Mouse (Mus musculus) midbrain, embryonic 14.5 days (tissue): ENCODE data around the gene Mdm1. TPM values are rescaled to one million over a fixed set of nuclear protein-coding genes. Genes with fewer than 3 reads are reported as not detected.

Experiments
- ATAC-seq: fragments of 200-750 bp; cut with Nextera tagmentation; 2 replicates; pipeline ENCODE4 v1.8.0; 2017; ENCODE audit warnings: moderate number of reproducible peaks, moderate library complexity; ENCODE audit not compliant: low FRiP score, low TSS enrichment
- DNase-seq: peaks from one replicate; pipeline ENCODE4 v3.0.0-alpha.2; 2015
- H3K27ac ChIP-seq: fragments of 300-500 bp; sonication (generic); replicated peaks from 2 replicates; pipeline ENCODE4 v1.5.1; 2014; ENCODE audit warnings: mild to moderate bottlenecking, low read depth, low read length, moderate library complexity
- H3K27me3 ChIP-seq: fragments of 300-500 bp; sonication (generic); 2 replicates; pipeline ENCODE4 v1.6.1; 2014; ENCODE audit warnings: low read length, control low read depth, mixed read lengths; ENCODE audit not compliant: control insufficient read depth, insufficient read depth
- H3K36me3 ChIP-seq: fragments of 300-500 bp; sonication (generic); 2 replicates; pipeline ENCODE4 v1.6.1; 2014; ENCODE audit warnings: low read length, control low read depth; ENCODE audit not compliant: control insufficient read depth, insufficient read depth
- H3K4me1 ChIP-seq: fragments of 300-500 bp; sonication (generic); 2 replicates; pipeline ENCODE4 v1.6.1; 2014; ENCODE audit warnings: mild to moderate bottlenecking, antibody characterized with exemption, low read length, control low read depth; ENCODE audit not compliant: control insufficient read depth, insufficient read depth
- H3K4me2 ChIP-seq: fragments of 300-500 bp; sonication (generic); 2 replicates; pipeline ENCODE4 v1.6.1; 2014; ENCODE audit warnings: mild to moderate bottlenecking, low read length, moderate library complexity
- H3K4me3 ChIP-seq: fragments of 300-500 bp; sonication (generic); replicated peaks from 2 replicates; pipeline ENCODE4 v1.5.1; 2014; ENCODE audit warnings: low read depth, low read length
- H3K9ac ChIP-seq: fragments of 300-500 bp; sonication (generic); replicated peaks from 2 replicates; pipeline ENCODE4 v1.6.1; 2014; ENCODE audit warnings: mild to moderate bottlenecking, low read length, moderate library complexity
- H3K9me3 ChIP-seq: fragments of 300-500 bp; sonication (generic); 2 replicates; pipeline ENCODE4 v1.6.1; 2016; ENCODE audit warnings: low read length, control low read depth, mixed read lengths; ENCODE audit not compliant: control insufficient read depth
- WGBS: fragments of 180-500 bp; shearing (Covaris S2); extraction: QIAGEN DNeasy Blood & Tissue Kit; methylation state at CpG from one replicate; pipeline ENCODE4 v1.1.7; 2014; 5-methylcytosine and 5-hydroxymethylcytosine counted together
- polyA plus RNA-seq: library from polyadenylated mRNA; unstranded; fragments of >200 nt; fragmentation: Nextera tagmentation; extraction: Ambion mirVana; gene quantifications from 2 replicates; pipeline ENCODE4 v1.2.1, GENCODE M21; 2014

The Mdm1 gene
- polyA plus RNA-seq, 1 experiment from 2014 or later: 32.3 TPM

- H3K27ac ChIP-seq: no peak overlapping the region
- H3K27me3 ChIP-seq: no peaks in the 10 kb centered on the region
- no peak for ATAC-seq
- H3K4me3 ChIP-seq: no peak overlapping the region
- no peak overlapping the region for H3K4me2 ChIP-seq
- no peaks in the 10 kb centered on the region for H3K36me3 ChIP-seq
- H3K4me1 ChIP-seq: no peaks in the 10 kb centered on the region
- WGBS: 45% methylated on average over 2 of the region's 2 CpGs
- no peaks in the 10 kb centered on the region for H3K9me3 ChIP-seq
- no peak overlapping the region for H3K9ac ChIP-seq
- DNase-seq: no peak
Measured at GRCm38 (mm10) chr10:118130016-118130415, 11.6 kb upstream of the Mdm1 start.

DNA sequence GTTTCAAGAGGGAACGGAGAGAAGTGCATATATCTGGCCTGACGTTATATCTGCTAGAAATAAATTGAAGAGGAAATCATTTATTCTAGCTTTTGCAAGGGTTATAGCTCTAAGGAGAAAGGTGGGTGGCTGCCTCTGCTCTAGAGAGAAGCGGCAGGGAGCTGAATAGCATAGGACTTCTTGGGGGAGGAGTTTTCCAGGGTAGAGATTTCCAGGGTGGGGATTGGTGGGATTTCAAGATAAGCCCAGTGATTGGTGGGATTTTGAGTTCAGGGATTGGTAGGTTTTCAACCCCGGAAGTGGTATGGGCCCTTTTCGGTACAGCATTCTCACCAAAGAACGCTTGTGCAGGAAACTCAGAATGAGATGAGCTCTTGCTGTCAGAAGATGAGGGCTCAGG, 8.6 kb upstream of the Mdm1 start:
- Histone ChIP-seq H3K4me2 (peak overlapping the region; percentile 30), H3K27ac (no peak overlapping the region), H3K27me3 (no peaks in the 10 kb centered on the region), H3K9me3 (no peaks in the 10 kb centered on the region), H3K36me3 (no peaks in the 10 kb centered on the region), H3K4me3 (no peak overlapping the region), H3K9ac (no peak overlapping the region), H3K4me1 (no peaks in the 10 kb centered on the region)
- WGBS: 71% methylated on average over 6 of the region's 6 CpGs
- DNase-seq: peak; percentile 57
- no peak for ATAC-seq

DNA sequence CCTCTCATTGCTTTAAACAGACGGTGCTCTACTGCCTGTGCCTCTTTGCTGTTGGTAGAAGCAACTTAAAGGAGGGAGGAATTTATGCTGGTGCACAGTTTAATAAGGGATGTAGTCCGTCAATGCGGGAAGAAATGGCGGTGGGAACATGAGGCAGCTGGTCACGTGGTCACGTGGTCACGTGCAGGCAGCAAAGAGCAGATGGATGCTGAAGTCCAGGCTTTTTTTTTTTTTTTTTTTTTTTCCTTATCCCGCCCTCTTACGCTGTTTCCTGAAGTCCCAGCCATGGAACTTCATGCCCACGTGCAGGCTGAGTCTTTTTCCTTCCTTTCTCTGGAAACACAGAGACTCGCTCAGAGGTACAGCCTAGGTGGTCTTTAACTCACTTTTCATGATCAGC, 3.1 kb upstream of the Mdm1 start:
- no peaks in the 10 kb centered on the region for H3K9me3 ChIP-seq
- DNase-seq: no peak
- no peak overlapping the region for H3K9ac ChIP-seq
- 94% methylated on average over 11 of the region's 11 CpGs for WGBS
- H3K27me3 ChIP-seq: no peaks in the 10 kb centered on the region
- no peak overlapping the region for H3K4me3 ChIP-seq
- ATAC-seq: no peak
- H3K4me1 ChIP-seq: peaks cover 12% of the 10 kb centered on the region
- H3K4me2 ChIP-seq: no peak overlapping the region
- H3K27ac ChIP-seq: no peak overlapping the region
- H3K36me3 ChIP-seq: no peaks in the 10 kb centered on the region

GRCm38 (mm10) chr10:118139837-118140570, 1.6 kb upstream of the Mdm1 start:
- Histone ChIP-seq H3K4me2 (no peak overlapping the region), H3K9me3 (no peaks in the 10 kb centered on the region), H3K36me3 (no peaks in the 10 kb centered on the region), H3K4me1 (peaks cover 12% of the 10 kb centered on the region), H3K4me3 (no peak overlapping the region), H3K9ac (no peak overlapping the region), H3K27ac (no peak overlapping the region), H3K27me3 (no peaks in the 10 kb centered on the region)
- 49% methylated on average over 8 of the region's 8 CpGs for WGBS
- ATAC-seq: no peak
- DNase-seq: peak; percentile 42

DNA sequence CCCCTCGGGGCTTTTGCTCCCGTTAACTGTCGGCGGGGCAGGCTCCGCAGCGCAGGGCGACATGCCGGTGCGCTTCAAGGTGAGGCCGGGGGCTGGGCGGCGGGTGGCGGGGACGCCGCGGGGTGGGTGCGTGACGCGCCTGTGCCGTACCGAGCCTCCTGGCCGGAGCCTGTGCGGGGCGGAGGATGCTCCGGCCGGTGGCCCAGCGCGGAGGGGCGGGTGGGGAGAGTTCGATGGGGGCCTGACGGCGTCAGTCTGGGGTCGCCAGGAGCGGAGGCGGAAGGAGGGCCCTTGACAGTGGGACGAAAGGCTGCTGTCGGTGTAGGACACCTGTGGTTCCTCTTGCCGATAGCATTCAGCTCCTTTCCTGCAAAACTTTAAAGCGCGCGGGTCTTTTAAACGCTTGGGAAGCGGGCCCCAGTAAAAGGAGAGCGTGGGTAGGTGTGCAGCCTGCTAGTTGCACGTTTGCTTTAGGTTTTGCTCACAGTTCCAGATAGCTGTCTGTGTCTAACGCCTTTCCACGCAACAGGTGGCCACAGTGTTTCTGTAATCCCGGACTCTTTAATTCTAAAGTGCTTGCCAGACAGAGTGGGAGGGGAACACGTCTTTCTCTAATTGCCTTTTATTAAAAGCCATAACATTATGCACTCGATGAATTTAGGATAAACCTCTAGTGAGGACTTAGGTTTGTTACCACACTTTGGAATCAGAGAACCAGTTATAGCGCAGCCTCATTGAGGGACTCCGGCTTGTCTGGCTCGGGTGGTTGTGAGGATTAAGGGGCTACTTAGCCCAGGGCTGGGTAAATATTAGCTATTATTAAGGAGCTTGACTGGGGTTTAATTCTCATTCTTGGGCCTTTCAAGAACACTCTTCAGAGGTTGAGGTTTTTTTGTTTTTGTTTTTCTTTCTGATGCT, 532 bp downstream of the Mdm1 start:
- Histone ChIP-seq H3K4me2 (peak overlapping the region; percentile 73), H3K36me3 (peaks cover 7% of the 10 kb centered on the region; the same call in 1 of the 2 replicates), H3K27me3 (no peaks in the 10 kb centered on the region), H3K4me3 (peak overlapping the region; percentile 86), H3K27ac (peak overlapping the region; percentile 42; the same call in 1 of the 2 replicates), H3K4me1 (peaks cover 12% of the 10 kb centered on the region), H3K9ac (peak overlapping the region; percentile 64), H3K9me3 (no peaks in the 10 kb centered on the region)
- WGBS: under 1% methylated on average over 52 of the region's 53 CpGs
- ATAC-seq (peak; percentile 73), DNase-seq (peak; percentile 57)

- ATAC-seq: no peak
Measured at GRCm38 (mm10) chr10:118149381-118149780, 7.8 kb downstream of the Mdm1 start.

GRCm38 (mm10) chr10:118150866-118151265, 9.3 kb downstream of the Mdm1 start:
- no peaks in the 10 kb centered on the region for H3K27me3 ChIP-seq
- no peak overlapping the region for H3K9ac ChIP-seq
- peaks cover 45% of the 10 kb centered on the region for H3K36me3 ChIP-seq
- no peak overlapping the region for H3K4me2 ChIP-seq
- H3K4me3 ChIP-seq: no peak overlapping the region
- 92% methylated on average over 9 of the region's 9 CpGs for WGBS
- H3K9me3 ChIP-seq: no peaks in the 10 kb centered on the region
- ATAC-seq (no peak), DNase-seq (no peak)
- H3K4me1 ChIP-seq: no peaks in the 10 kb centered on the region
- H3K27ac ChIP-seq: no peak overlapping the region

More at GRCm38 (mm10) chr10:118149381-118149780, 7.8 kb downstream of the Mdm1 start:
- Histone ChIP-seq H3K4me2 (no peak overlapping the region), H3K9me3 (no peaks in the 10 kb centered on the region), H3K4me1 (no peaks in the 10 kb centered on the region), H3K27ac (no peak overlapping the region), H3K4me3 (no peak overlapping the region), H3K27me3 (no peaks in the 10 kb centered on the region), H3K9ac (no peak overlapping the region), H3K36me3 (peaks cover 45% of the 10 kb centered on the region)
- no peak for DNase-seq
- 72% methylated on average over 5 of the region's 5 CpGs for WGBS

GRCm38 (mm10) chr10:118155932-118156331, 14.3 kb downstream of the Mdm1 start:
- no peak overlapping the region for H3K4me2 ChIP-seq
- H3K4me3 ChIP-seq: no peak overlapping the region
- no peaks in the 10 kb centered on the region for H3K4me1 ChIP-seq
- ATAC-seq (no peak), DNase-seq (peak; percentile 81)
- H3K9ac ChIP-seq: no peak overlapping the region
- H3K36me3 ChIP-seq: peaks cover 58% of the 10 kb centered on the region
- H3K27ac ChIP-seq: no peak overlapping the region
- H3K27me3 ChIP-seq: no peaks in the 10 kb centered on the region
- no peaks in the 10 kb centered on the region for H3K9me3 ChIP-seq
